Mouse (Mus musculus) adrenal gland (tissue): Measurements from ENCODE around the gene Muc3.

ENCODE experiments used
- intact Hi-C: fragments of 180-260 bp; cut with DNase I; formaldehyde crosslinking; loops from one replicate; pipeline ENCODE4 v1.15.1; 2025

Gene Muc3

GRCm38 (mm10) chr5:137098418-137098817 lies 50.7 kb downstream of the Muc3 start:
- intact Hi-C loops = no loop called here

GRCm38 (mm10) chr5:137096037-137096436 lies 53.1 kb downstream of the Muc3 start:
- intact Hi-C loops = no loop called here

GRCm38 (mm10) chr5:137095135-137095534 lies 54.0 kb downstream of the Muc3 start:
- intact Hi-C loops = no loop called here

GRCm38 (mm10) chr5:137093720-137094119 lies 55.4 kb downstream of the Muc3 start:
- intact Hi-C loops = no loop called here

GRCm38 (mm10) chr5:137091560-137091959 lies 57.6 kb downstream of the Muc3 start:
- intact Hi-C loops = no loop called here

- intact Hi-C loops = no loop called here
Observed at GRCm38 (mm10) chr5:137090870-137091269, 58.3 kb downstream of the Muc3 start.

- intact Hi-C loops = no loop called here
Observed at GRCm38 (mm10) chr5:137087410-137087809, 61.7 kb downstream of the Muc3 start.

- intact Hi-C loops = no loop called here
Observed at GRCm38 (mm10) chr5:137085731-137086130, 63.4 kb downstream of the Muc3 start.

- intact Hi-C loops = no loop called here
Observed at GRCm38 (mm10) chr5:137085021-137085420, 64.1 kb downstream of the Muc3 start.
